8 mouse cellular contexts compared by ENCODE assay signal in the genomic region with DNA sequence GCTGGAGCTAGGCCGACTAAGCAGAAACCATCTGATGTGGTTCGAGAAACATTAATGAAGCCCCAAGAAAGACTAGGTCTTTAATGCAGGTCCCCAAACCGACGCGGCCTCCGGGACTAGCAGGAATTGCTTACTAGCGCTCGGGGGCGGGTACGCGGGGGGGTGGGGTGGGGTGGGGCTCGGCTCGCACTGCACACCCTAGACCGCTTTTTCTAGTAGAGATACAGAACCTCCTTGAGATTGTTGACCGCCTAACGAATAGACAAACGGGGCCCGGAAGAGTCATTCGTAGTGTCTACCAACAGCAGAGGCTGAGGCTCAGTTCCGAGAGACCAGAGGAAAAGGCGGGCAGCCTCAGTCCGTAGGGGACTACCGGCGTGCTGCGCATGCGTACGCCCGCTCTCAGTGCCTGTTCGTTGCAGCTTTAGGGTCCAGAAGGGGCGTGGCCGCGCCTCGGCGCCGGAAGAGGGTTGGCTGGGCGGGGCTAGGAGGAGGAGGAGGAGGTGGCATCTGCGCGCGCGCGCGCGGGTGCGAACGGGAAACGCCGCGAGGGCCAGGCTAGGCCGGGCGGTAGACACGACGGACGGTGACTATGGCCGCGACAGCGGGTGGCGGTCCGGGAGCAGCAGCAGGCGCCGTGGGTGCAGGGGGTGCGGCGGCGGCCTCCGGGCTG. TPM values are rescaled to one million over a fixed set of nuclear protein-coding genes. Genes with fewer than 3 reads are reported as not detected.
A peak's percentile ranks its signal among the peaks of the same experiment; 100 is the strongest.
DNase-seq lines count a peak whose midpoint lies in the region; ATAC-seq and TF ChIP-seq lines count a peak whose summit lies in the region.

No protein-coding gene starts in this region.

- H3K9ac ChIP-seq in ES-E14 (ENCODE audit: insufficient read depth, low read depth, low read length, poor library complexity, severe bottlenecking): peak overlapping the region; percentile 95
- H3K9ac ChIP-seq in forebrain, embryonic 15.5 days (replicated peaks): peak overlapping the region; percentile 97

- 1% methylated on average over 59 of the region's 64 CpGs for WGBS in forebrain, embryonic 15.5 days
- WGBS in lung, adult 2 months: 1% methylated on average over 60 of the region's 64 CpGs

- no peaks in the 10 kb centered on the region for H3K27me3 ChIP-seq in forebrain, embryonic 15.5 days

- no peaks in the 10 kb centered on the region for H3K9me3 ChIP-seq in ES-E14 (ENCODE audit: control insufficient read depth, insufficient read depth, low read depth, low read length)
- no peaks in the 10 kb centered on the region for H3K9me3 ChIP-seq in forebrain, embryonic 15.5 days

- peaks cover 12% of the 10 kb centered on the region for H3K36me3 ChIP-seq in ES-E14 (ENCODE audit: control insufficient read depth, insufficient read depth, low read length, poor library complexity, severe bottlenecking)
- peaks cover 12% of the 10 kb centered on the region for H3K36me3 ChIP-seq in forebrain, embryonic 15.5 days

- intact Hi-C loops in heart, postnatal 25 days (cut with DNase I): loop anchor here (2.0 kb wide), 1 partner anchor 15 kb away; the partner anchor contains the start of genes Dhx30 and Smarcc1

- peak overlapping the region; percentile 87 for H3K27ac ChIP-seq in ES-E14 (ENCODE audit: insufficient read depth, low read depth, low read length, poor library complexity, severe bottlenecking)
- H3K27ac ChIP-seq in forebrain, embryonic 15.5 days (replicated peaks): peak overlapping the region; percentile 92

- peak; percentile 93 for TF ChIP-seq POLR2A in lung, adult 2 months (IDR thresholded peaks at IDR 0.05; ENCODE audit: borderline replicate concordance, extremely low read depth, low read depth, low read length)

- peak; percentile 98 for DNase-seq in ES-E14 (ENCODE audit: low read depth, low spot score)
- DNase-seq in cerebellum, adult 11-12 months: peak; percentile 99
- DNase-seq in heart, postnatal 25 days (ENCODE audit: low spot score): peak; percentile 98
- DNase-seq in layer of hippocampus, adult 18-20 months (ENCODE audit: low spot score in 2 of 2): peak; percentile 99
- peak; percentile 99 for DNase-seq in lung, adult 2 months
- DNase-seq in thymus, adult 18-20 months: peak; percentile 99 to 100

- H3K4me3 ChIP-seq in ES-E14 (ENCODE audit: insufficient read depth in 1 of 2, low read depth in 1 of 2, low read length in 2 of 2, poor library complexity in 1 of 2, severe bottlenecking in 1 of 2): peak overlapping the region; percentile 71 to 89
- peak overlapping the region; percentile 100 for H3K4me3 ChIP-seq in forebrain, embryonic 15.5 days
- peak overlapping the region; percentile 88 for H3K4me3 ChIP-seq in lung, adult 2 months (replicated peaks; ENCODE audit: extremely low read depth, low read depth, low read length)

- no peaks in the 10 kb centered on the region; a peak in 1 of 4 replicates for H3K4me1 ChIP-seq in ES-E14 (ENCODE audit: control insufficient read depth in 2 of 2, insufficient read depth in 2 of 2, low read length in 2 of 2, poor library complexity in 1 of 2)
- peaks cover 45% of the 10 kb centered on the region for H3K4me1 ChIP-seq in forebrain, embryonic 15.5 days
- peaks cover 3% of the 10 kb centered on the region for H3K4me1 ChIP-seq in lung, adult 2 months (ENCODE audit: control insufficient read depth, insufficient read depth, low read length)

- in situ Hi-C loops in ES-E14 (cut with MboI; ENCODE audit: low sequenced_read_pairs in 2 of 2, unreplicated experiment in 2 of 2): no loop called here

- no peak for TF ChIP-seq CTCF in lung, adult 2 months (IDR thresholded peaks at IDR 0.05; ENCODE audit: insufficient read depth, low read length)

- ATAC-seq in forebrain, embryonic 15.5 days (replicated peaks): peak; percentile 97
- peak; percentile 98 for ATAC-seq in neutrophil, adult 5-6 weeks (ENCODE audit: extremely low read depth, insufficient number of reproducible peaks, low FRiP score, poor library complexity, severe bottlenecking)

- peak overlapping the region; percentile 55 for H3K4me2 ChIP-seq in forebrain, embryonic 15.5 days (replicated peaks)

TF ChIP-seq in ES-E14, 5 proteins besides CTCF, POLR2A, EP300 and RAD21:
- TF ChIP-seq HCFC1 (IDR thresholded peaks at IDR 0.05; ENCODE audit: borderline replicate concordance, insufficient read depth, low read length): peak; percentile 65; the same call in 1 of the 2 replicates
- no peak for TF ChIP-seq ZC3H11A (IDR thresholded peaks at IDR 0.05; ENCODE audit: borderline replicate concordance, low read depth, low read length)

RNA-seq across cellular contexts. Expression of gene Dhx30, which starts 14.0 kb away (rescaled TPM):
- 191 and 204 TPM in 2 replicates for total RNA-seq in ES-E14 (2012; rRNA removed)
- 211 and 214 TPM in 2 replicates for polyA plus RNA-seq in forebrain, embryonic 15.5 days (2015; fragmentation: Nextera tagmentation; extraction: Ambion mirVana)
- total RNA-seq in heart, postnatal 25 days (2021): 10 to 100 TPM; 62.2 to 63.5 TPM
- 100 to 1,000 TPM; 159 to 161 TPM for total RNA-seq in layer of hippocampus, adult 18-20 months (2021)
- 61.1 and 70.7 TPM in 2 replicates for polyA plus RNA-seq in lung, adult 2 months (2012; rRNA removed)
- total RNA-seq in neutrophil, adult 5-6 weeks (2017): 45.9 and 54.4 TPM in 2 replicates

RNA-seq across cellular contexts. Expression of gene Smarcc1, which starts 14.2 kb away (rescaled TPM):
- 56.9 and 64.3 TPM in 2 replicates for total RNA-seq in ES-E14 (2012; rRNA removed)
- 154 and 156 TPM in 2 replicates for polyA plus RNA-seq in forebrain, embryonic 15.5 days (2015; fragmentation: Nextera tagmentation; extraction: Ambion mirVana)
- total RNA-seq in heart, postnatal 25 days (2021): 10 to 100 TPM; 22.8 to 26.0 TPM
- 10 to 100 TPM; 53.7 to 58.6 TPM for total RNA-seq in layer of hippocampus, adult 18-20 months (2021)
- 11.5 and 11.9 TPM in 2 replicates for polyA plus RNA-seq in lung, adult 2 months (2012; rRNA removed)
- 33.5 and 35.1 TPM in 2 replicates for total RNA-seq in neutrophil, adult 5-6 weeks (2017)

Comparison
In these comparisons a context has a peak if more than half of its experiments do, and no peak if none do; other contexts are left out.
1. Peak in every context shown above with its lines: DNase-seq, ATAC-seq, H3K4me3 ChIP-seq and H3K27ac ChIP-seq.